Mouse (Mus musculus) myocyte (in vitro differentiated cells): Measurements from ENCODE around the gene Sept7. TPM values are rescaled to one million over a fixed set of nuclear protein-coding genes. Genes with fewer than 3 reads are reported as not detected.

Experiments
- H3K27me3 ChIP-seq: one replicate; pipeline ENCODE4 v1.6.1; 2011; ENCODE audit not compliant: control insufficient read depth, insufficient read depth, insufficient read length
- H3K36me3 ChIP-seq: one replicate; pipeline ENCODE4 v1.6.1; 2011; ENCODE audit not compliant: control insufficient read depth, insufficient read depth
- H3K4me2 ChIP-seq: one replicate; pipeline ENCODE4 v1.6.1; 2011; ENCODE audit warnings: low read depth, control low read depth
- H3K4me3 ChIP-seq: one replicate; pipeline ENCODE4 v1.5.1; 2011; ENCODE audit warnings: mild to moderate bottlenecking, control low read depth, moderate library complexity
- H3K79me2 ChIP-seq: one replicate; pipeline ENCODE4 v1.6.1; 2011; ENCODE audit not compliant: control insufficient read depth, insufficient read depth
- H3ac ChIP-seq: one replicate; pipeline ENCODE4 v1.6.1; 2011; ENCODE audit not compliant: control insufficient read depth, insufficient read length
- CEBPB ChIP-seq: IDR thresholded peaks from 2 replicates; pipeline ENCODE4 v1.6.1; 2011; ENCODE audit warnings: mild to moderate bottlenecking, moderate library complexity; ENCODE audit not compliant: poor library complexity, insufficient read depth, severe bottlenecking
- E2F4 ChIP-seq: IDR thresholded peaks from one replicate; pipeline ENCODE4 v1.6.1; 2011; ENCODE audit warnings: mild to moderate bottlenecking, control low read depth, moderate library complexity; ENCODE audit not compliant: insufficient read depth
- MAX ChIP-seq: IDR thresholded peaks from one replicate; pipeline ENCODE4 v1.6.1; 2011; ENCODE audit warnings: low read depth, mild to moderate bottlenecking, control low read depth
- MYOD1 ChIP-seq, 3 experiments: IDR thresholded peaks; one replicate each; pipeline ENCODE4 v1.6.1; 2011; ENCODE audit warnings: control low read depth in 2 of 3, low read depth in 2 of 3, mild to moderate bottlenecking in 2 of 3, moderate library complexity in 1 of 3; ENCODE audit not compliant: insufficient read length in 2 of 3, control insufficient read depth in 1 of 3
- MYOG ChIP-seq, 3 experiments: IDR thresholded peaks; one replicate each; pipeline ENCODE4 v1.6.1; 2011; ENCODE audit warnings: control low read depth in 2 of 3, low read depth in 2 of 3, mild to moderate bottlenecking in 2 of 3; ENCODE audit not compliant: insufficient read length in 2 of 3, control insufficient read depth in 1 of 3, insufficient read depth in 1 of 3
- POLR2A ChIP-seq: IDR thresholded peaks from one replicate; pipeline ENCODE4 v1.6.1; 2011; ENCODE audit warnings: low read depth, mild to moderate bottlenecking, control low read depth, moderate library complexity; ENCODE audit not compliant: insufficient read length
- POLR2AphosphoS2 ChIP-seq: IDR thresholded peaks from one replicate; pipeline ENCODE4 v1.6.1; 2011; ENCODE audit warnings: low read depth, control low read depth; ENCODE audit not compliant: insufficient read length
- REST ChIP-seq: IDR thresholded peaks from one replicate; pipeline ENCODE4 v1.6.1; 2011; ENCODE audit warnings: mild to moderate bottlenecking, control low read depth, moderate library complexity; ENCODE audit not compliant: insufficient read depth, insufficient read length
- SRF ChIP-seq: IDR thresholded peaks from one replicate; pipeline ENCODE4 v1.6.1; 2011; ENCODE audit warnings: low read depth; ENCODE audit not compliant: control insufficient read depth, insufficient read length
- TCF12 ChIP-seq: IDR thresholded peaks from one replicate; pipeline ENCODE4 v1.6.1; 2011; ENCODE audit warnings: mild to moderate bottlenecking, control low read depth; ENCODE audit not compliant: poor library complexity, insufficient read depth, severe bottlenecking
- TCF3 ChIP-seq: IDR thresholded peaks from one replicate; pipeline ENCODE4 v1.6.1; 2011; ENCODE audit warnings: low read depth, control low read depth; ENCODE audit not compliant: insufficient read length
- USF1 ChIP-seq: IDR thresholded peaks from one replicate; pipeline ENCODE4 v1.6.1; 2011; ENCODE audit warnings: low read depth, mild to moderate bottlenecking, control low read depth, moderate library complexity
- polyA plus RNA-seq: library from polyadenylated mRNA; unstranded; fragments of >200 nt; fragmentation: generic; extraction: Trizol; gene quantifications from one replicate; pipeline ENCODE4 v1.2.1, GENCODE M21; 2012; ENCODE audit warnings: missing spikeins

The Sept7 gene
- polyA plus RNA-seq, result 43.8 TPM

DNA sequence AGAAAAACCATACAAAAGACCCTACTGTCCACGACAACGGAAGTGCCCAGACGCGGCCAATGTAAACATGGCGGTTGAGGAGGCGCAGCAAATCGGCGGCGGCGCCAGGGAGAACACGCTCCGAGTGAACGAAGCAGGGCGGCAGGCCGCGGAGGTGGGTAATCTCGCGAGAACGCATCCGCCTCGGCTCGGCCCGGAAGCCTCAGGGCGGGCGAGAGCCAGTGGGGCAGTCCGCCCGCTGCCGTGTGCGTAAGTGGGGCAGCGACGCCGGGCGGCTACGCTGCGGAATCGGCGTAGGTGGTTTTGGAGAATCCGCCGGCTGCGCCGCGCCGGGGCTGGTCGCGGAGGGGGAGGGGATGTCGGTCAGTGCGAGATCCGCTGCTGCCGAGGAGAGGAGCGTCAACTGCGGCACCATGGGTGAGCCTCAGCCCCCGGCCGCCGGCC, at the start of gene Sept7:
Sept7 (plus strand) TSS at position 157 of the 444 bp plus-strand sequence.
- TF ChIP-seq TCF12 (no peak), USF1 (no peak), MYOG (IDR thresholded peaks at IDR 0.05; ENCODE audit: control insufficient read depth in 1 of 3, insufficient read depth in 1 of 3, insufficient read length in 2 of 3, low read depth in 2 of 3) (peak in 1 of 3 experiments; percentile 29), CEBPB (no peak), REST (peak; percentile 52), POLR2AphosphoS2 (peak; percentile 90), E2F4 (no peak), MYOD1 (IDR thresholded peaks at IDR 0.05; ENCODE audit: control insufficient read depth in 1 of 3, insufficient read length in 2 of 3, low read depth in 2 of 3) (peak in 1 of 3 experiments; percentile 44), SRF (no peak), POLR2A (peak; percentile 89)
- Histone ChIP-seq H3K36me3 (no peaks in the 10 kb centered on the region), H3K4me3 (peak within 1 kb of the TSS; percentile 85), H3K4me2 (peak within 1 kb of the TSS; percentile 85), H3ac (peak within 1 kb of the TSS; percentile 91), H3K79me2 (peaks cover 53% of the 10 kb centered on the region), H3K27me3 (no peaks in the 10 kb centered on the region)

DNA sequence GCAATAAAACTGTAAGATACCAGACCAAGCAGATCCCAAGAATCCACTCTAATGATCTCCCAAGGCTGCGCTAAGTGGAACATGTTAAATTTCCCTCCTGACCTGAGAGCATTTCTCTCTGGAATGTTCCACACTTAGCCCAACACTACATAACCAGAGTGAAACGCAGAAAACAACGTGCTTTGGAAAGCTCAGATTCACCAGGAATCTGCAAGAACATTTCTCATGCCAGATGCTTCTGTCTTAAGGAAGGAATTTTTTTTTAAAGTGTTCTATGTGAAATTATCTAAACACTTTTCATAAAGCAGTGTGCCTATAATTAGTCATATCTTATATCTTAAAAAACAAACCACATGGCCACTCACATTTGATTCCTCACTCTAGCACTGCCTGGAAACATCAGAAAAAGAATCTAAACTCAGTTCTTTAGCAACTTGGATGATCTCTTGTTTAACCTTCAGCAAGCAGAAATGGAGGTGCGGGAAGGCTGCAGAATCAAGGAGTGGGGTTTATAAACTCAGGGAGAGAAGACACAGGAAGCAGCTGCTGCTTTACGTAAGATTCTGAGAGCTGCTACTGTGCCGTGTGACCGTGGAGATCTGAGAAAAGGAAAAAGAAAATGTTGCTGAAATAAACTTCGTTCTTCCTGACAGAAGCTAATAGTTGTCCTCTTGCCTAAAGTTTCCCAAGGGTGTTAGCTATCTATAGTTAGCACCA, 44.0 kb upstream of the Sept7 start:
- H3K79me2 ChIP-seq, result no peaks in the 10 kb centered on the region
- H3K4me2 ChIP-seq, result no peak overlapping the region
- TF ChIP-seq MYOD1 (IDR thresholded peaks at IDR 0.05; ENCODE audit: control insufficient read depth in 1 of 3, insufficient read length in 2 of 3, low read depth in 2 of 3) (no peak), E2F4 (no peak), POLR2AphosphoS2 (no peak), TCF12 (no peak), MAX (no peak), POLR2A (no peak), TCF3 (no peak), REST (no peak), SRF (no peak), CEBPB (no peak), MYOG (IDR thresholded peaks at IDR 0.05; ENCODE audit: control insufficient read depth in 1 of 3, insufficient read depth in 1 of 3, insufficient read length in 2 of 3, low read depth in 2 of 3) (no peak), USF1 (no peak)
- H3K4me3 ChIP-seq, result no peak overlapping the region
- H3K27me3 ChIP-seq, result no peaks in the 10 kb centered on the region
- no peaks in the 10 kb centered on the region for H3K36me3 ChIP-seq
- H3ac ChIP-seq, result no peak overlapping the region

DNA sequence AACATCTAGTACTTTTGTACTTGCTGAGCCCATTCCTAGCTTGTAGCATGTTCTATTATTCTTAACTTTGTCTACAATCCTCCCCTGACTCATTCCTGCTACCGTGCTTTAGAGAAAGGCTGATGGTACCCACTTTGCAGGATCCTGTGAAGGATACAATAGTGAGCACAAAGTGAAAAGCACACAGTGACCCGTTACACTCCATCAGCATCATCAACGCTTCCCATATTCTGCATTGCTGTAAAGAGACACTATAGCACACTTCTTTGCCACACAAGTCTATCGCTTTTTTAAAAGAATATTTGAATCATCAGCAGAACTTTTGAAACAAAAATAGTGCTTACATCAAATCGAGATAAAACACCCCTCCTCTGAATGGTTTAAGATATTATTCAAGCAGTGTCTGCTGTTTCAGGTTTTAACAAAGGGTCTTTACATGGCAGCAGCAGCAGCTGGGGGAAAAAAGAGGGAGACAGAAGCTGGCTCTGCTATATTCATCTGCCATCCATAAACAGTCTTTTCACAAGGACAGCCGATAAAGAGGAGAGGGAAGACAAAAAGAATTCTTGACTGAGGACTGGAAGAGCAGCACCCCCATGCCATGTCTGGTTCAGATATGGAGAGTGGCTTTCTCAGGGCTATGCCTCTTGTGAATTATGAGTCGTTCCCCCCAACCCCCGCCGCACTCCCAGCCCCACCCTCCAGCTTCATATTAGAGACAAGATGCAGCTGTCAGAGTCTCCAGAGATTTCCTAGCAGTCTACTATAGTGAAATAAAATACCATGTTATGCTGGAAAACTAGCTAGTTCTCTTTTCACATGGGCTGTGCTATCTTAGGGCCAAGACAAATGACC, 39.7 kb upstream of the Sept7 start:
- TF ChIP-seq MYOD1 (IDR thresholded peaks at IDR 0.05; ENCODE audit: control insufficient read depth in 1 of 3, insufficient read length in 2 of 3, low read depth in 2 of 3), result peak in 1 of 3 experiments; percentile 6
- no peak for TF ChIP-seq TCF12
- Histone ChIP-seq H3K27me3 (no peaks in the 10 kb centered on the region), H3K79me2 (no peaks in the 10 kb centered on the region), H3K4me3 (no peak overlapping the region), H3K36me3 (no peaks in the 10 kb centered on the region), H3ac (no peak overlapping the region), H3K4me2 (peak overlapping the region; percentile 36)

DNA sequence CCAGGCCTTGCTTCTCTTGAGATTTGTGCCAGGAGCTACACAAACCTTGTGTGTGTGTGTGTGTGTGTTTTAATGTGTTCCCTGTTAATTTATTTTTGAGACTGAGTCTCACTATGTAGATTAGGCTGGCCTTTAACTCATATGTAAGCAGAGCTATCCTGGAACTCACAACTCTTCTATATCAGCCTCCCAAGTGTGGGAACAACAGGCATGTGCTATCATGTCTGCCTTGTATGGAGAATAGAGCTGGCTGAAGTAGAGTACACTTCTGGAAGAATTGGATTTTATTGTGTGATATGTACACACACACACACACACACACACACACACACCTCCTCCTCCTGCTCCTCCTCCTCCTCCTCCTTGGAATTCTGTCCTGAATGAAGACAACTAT, 39.1 kb upstream of the Sept7 start:
- H3ac ChIP-seq, result no peak overlapping the region
- no peaks in the 10 kb centered on the region for H3K79me2 ChIP-seq
- H3K4me3 ChIP-seq, result no peak overlapping the region
- H3K36me3 ChIP-seq, result no peaks in the 10 kb centered on the region
- no peak for TF ChIP-seq E2F4
- TF ChIP-seq TCF3, result no peak
- no peak for TF ChIP-seq MYOG (IDR thresholded peaks at IDR 0.05; ENCODE audit: control insufficient read depth in 1 of 3, insufficient read depth in 1 of 3, insufficient read length in 2 of 3, low read depth in 2 of 3)
- TF ChIP-seq USF1, result no peak
- TF ChIP-seq TCF12, result no peak
- TF ChIP-seq SRF, result no peak
- TF ChIP-seq MAX, result no peak
- TF ChIP-seq REST, result no peak
- TF ChIP-seq CEBPB, result no peak
- TF ChIP-seq POLR2AphosphoS2, result no peak
- TF ChIP-seq MYOD1 (IDR thresholded peaks at IDR 0.05; ENCODE audit: control insufficient read depth in 1 of 3, insufficient read length in 2 of 3, low read depth in 2 of 3), result no peak
- TF ChIP-seq POLR2A, result no peak
- peak overlapping the region; percentile 7 for H3K4me2 ChIP-seq
- no peaks in the 10 kb centered on the region for H3K27me3 ChIP-seq
